Mouse (Mus musculus): ENCODE results near the gene Zfp184.

GRCm38 (mm10) chr13:22009642-22010041 is 64.7 kb downstream of the Zfp184 start, which contains the start of gene Prss16:
- no peak for TF ChIP-seq CTCF (IDR thresholded peaks at IDR 0.05)
- TF ChIP-seq EP300 (IDR thresholded peaks at IDR 0.05; ENCODE audit: insufficient read depth, low read depth, low read length), result no peak

Measured in heart, adult 2 months (tissue).